Mouse (Mus musculus) stomach, postnatal 0 days (tissue): Measurements from ENCODE around the gene Tmeff2. TPM values are rescaled to one million over a fixed set of nuclear protein-coding genes. Genes with fewer than 3 reads are reported as not detected.

ENCODE experiments used
- ATAC-seq: fragments of 200-750 bp; cut with Nextera tagmentation; 2 replicates; pipeline ENCODE4 v1.8.0; 2017; ENCODE audit not compliant: low FRiP score, low TSS enrichment
- DNase-seq: peaks from one replicate; pipeline ENCODE4 v3.0.0-alpha.2; 2016; ENCODE audit warnings: low spot score
- H3K27ac ChIP-seq: fragments of 300-500 bp; sonication (generic); replicated peaks from 2 replicates; pipeline ENCODE4 v1.5.1; 2014; ENCODE audit warnings: mild to moderate bottlenecking, control low read depth
- H3K27me3 ChIP-seq: fragments of 300-500 bp; sonication (generic); 2 replicates; pipeline ENCODE4 v1.6.1; 2014; ENCODE audit warnings: low read length; ENCODE audit not compliant: control insufficient read depth, insufficient read depth
- H3K36me3 ChIP-seq: fragments of 300-500 bp; sonication (generic); 2 replicates; pipeline ENCODE4 v1.6.1; 2014; ENCODE audit warnings: low read length, mixed read lengths; ENCODE audit not compliant: control insufficient read depth, insufficient read depth
- H3K4me1 ChIP-seq: fragments of 300-500 bp; sonication (generic); replicated peaks from 2 replicates; pipeline ENCODE4 v1.6.1; 2014; ENCODE audit warnings: antibody characterized with exemption; ENCODE audit not compliant: control insufficient read depth, insufficient read depth
- H3K4me2 ChIP-seq: fragments of 300-500 bp; sonication (generic); replicated peaks from 2 replicates; pipeline ENCODE4 v1.6.1; 2014; ENCODE audit warnings: low read depth, mild to moderate bottlenecking, control low read depth, moderate library complexity
- H3K4me3 ChIP-seq: fragments of 300-500 bp; sonication (generic); 2 replicates; pipeline ENCODE4 v1.5.1; 2014; ENCODE audit warnings: low read depth, low read length, control low read depth
- H3K9ac ChIP-seq: fragments of 300-500 bp; sonication (generic); 2 replicates; pipeline ENCODE4 v1.6.1; 2014; ENCODE audit warnings: mild to moderate bottlenecking, low read length, control low read depth, mixed read lengths
- H3K9me3 ChIP-seq: fragments of 300-500 bp; sonication (generic); 2 replicates; pipeline ENCODE4 v1.6.1; 2016; ENCODE audit warnings: low read length; ENCODE audit not compliant: control insufficient read depth
- CTCF ChIP-seq: IDR thresholded peaks from 2 replicates; pipeline ENCODE4 v1.5.1; 2016; ENCODE audit warnings: antibody characterized with exemption, low read depth, mild to moderate bottlenecking, moderate library complexity
- EP300 ChIP-seq: optimal IDR thresholded peaks from 2 replicates; pipeline ENCODE3; 2016; ENCODE audit warnings: antibody characterized with exemption
- WGBS: fragments of 180-500 bp; shearing (Covaris S2); extraction: QIAGEN DNeasy Blood & Tissue Kit; methylation state at CpG from one replicate; pipeline ENCODE4 v1.1.7; 2014; 5-methylcytosine and 5-hydroxymethylcytosine counted together
- polyA plus RNA-seq: library from polyadenylated mRNA; unstranded; fragments of >200 nt; fragmentation: Nextera tagmentation; extraction: Ambion mirVana; gene quantifications from 2 replicates; pipeline ENCODE4 v1.2.1, GENCODE M21; 2015

Tmeff2 gene
- polyA plus RNA-seq, 1 experiment from 2014 or later: 5.0 TPM

- 88% methylated on average over 2 of the region's 2 CpGs for WGBS
- ATAC-seq: no peak
- no peak for TF ChIP-seq CTCF
- no peak for TF ChIP-seq EP300
Measured at GRCm38 (mm10) chr1:51184276-51184675, 283.8 kb downstream of the Tmeff2 start.

DNA sequence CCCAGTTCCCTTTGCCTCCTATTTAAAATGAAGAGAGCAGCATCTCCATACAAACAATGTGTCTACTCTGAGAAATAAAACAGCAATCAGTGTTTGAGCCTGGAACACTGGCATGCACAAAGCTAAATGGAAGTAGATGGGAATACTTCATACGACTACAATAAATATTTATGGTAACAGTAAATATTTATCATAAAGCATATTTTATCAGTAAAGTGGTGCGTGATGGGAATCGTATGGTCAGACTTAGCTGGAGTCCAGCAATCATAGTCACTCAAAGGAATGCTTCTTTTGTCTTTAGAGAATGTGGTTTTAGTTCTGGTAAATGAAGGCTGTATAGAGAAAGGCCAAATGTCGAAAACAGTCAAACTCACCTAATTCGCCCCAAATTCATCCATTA, 288.6 kb downstream of the Tmeff2 start:
- 57% methylated on average over 5 of the region's 5 CpGs for WGBS
- no peaks in the 10 kb centered on the region for H3K4me1 ChIP-seq
- TF ChIP-seq CTCF (no peak), EP300 (no peak)
- H3K4me2 ChIP-seq: no peak overlapping the region
- H3K36me3 ChIP-seq: no peaks in the 10 kb centered on the region
- H3K27me3 ChIP-seq: no peaks in the 10 kb centered on the region
- DNase-seq (no peak), ATAC-seq (no peak)
- no peak overlapping the region for H3K4me3 ChIP-seq
- H3K27ac ChIP-seq: no peak overlapping the region
- no peak overlapping the region for H3K9ac ChIP-seq
- H3K9me3 ChIP-seq: no peaks in the 10 kb centered on the region

More at GRCm38 (mm10) chr1:51184276-51184675, 283.8 kb downstream of the Tmeff2 start:
- H3K9me3 ChIP-seq: no peaks in the 10 kb centered on the region
- no peaks in the 10 kb centered on the region for H3K27me3 ChIP-seq
- H3K4me1 ChIP-seq: no peaks in the 10 kb centered on the region
- no peak for DNase-seq
- H3K9ac ChIP-seq: no peak overlapping the region
- H3K4me2 ChIP-seq: no peak overlapping the region
- H3K4me3 ChIP-seq: no peak overlapping the region
- no peaks in the 10 kb centered on the region for H3K36me3 ChIP-seq
- no peak overlapping the region for H3K27ac ChIP-seq

DNA sequence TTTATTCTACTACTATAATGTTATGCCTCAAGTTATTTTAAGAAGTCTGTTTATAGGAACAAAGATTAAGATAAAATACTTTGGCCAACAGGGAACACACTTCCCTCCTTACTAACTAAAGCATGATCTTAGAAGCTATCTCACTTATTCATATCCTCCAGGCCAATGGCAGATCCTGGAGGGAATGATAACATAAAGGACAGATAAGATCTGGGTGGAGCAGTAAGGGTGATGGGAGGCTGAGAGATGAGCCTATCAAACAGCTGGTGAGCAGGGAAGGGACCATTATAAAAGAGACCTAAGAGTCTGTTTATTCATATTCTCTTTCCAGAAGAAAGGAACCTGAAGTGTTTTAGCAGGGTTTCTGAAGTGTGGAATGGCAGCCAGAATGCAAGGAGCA, 290.8 kb downstream of the Tmeff2 start:
- H3K9me3 ChIP-seq: no peaks in the 10 kb centered on the region
- H3K36me3 ChIP-seq: no peaks in the 10 kb centered on the region
- ATAC-seq (no peak), DNase-seq (no peak)
- H3K9ac ChIP-seq: no peak overlapping the region
- TF ChIP-seq EP300 (no peak), CTCF (no peak)
- H3K4me3 ChIP-seq: no peak overlapping the region
- H3K27me3 ChIP-seq: no peaks in the 10 kb centered on the region
- H3K27ac ChIP-seq: peak overlapping the region; percentile 45; the same call in 1 of the 2 replicates
- H3K4me1 ChIP-seq: no peaks in the 10 kb centered on the region
- no peak overlapping the region for H3K4me2 ChIP-seq

DNA sequence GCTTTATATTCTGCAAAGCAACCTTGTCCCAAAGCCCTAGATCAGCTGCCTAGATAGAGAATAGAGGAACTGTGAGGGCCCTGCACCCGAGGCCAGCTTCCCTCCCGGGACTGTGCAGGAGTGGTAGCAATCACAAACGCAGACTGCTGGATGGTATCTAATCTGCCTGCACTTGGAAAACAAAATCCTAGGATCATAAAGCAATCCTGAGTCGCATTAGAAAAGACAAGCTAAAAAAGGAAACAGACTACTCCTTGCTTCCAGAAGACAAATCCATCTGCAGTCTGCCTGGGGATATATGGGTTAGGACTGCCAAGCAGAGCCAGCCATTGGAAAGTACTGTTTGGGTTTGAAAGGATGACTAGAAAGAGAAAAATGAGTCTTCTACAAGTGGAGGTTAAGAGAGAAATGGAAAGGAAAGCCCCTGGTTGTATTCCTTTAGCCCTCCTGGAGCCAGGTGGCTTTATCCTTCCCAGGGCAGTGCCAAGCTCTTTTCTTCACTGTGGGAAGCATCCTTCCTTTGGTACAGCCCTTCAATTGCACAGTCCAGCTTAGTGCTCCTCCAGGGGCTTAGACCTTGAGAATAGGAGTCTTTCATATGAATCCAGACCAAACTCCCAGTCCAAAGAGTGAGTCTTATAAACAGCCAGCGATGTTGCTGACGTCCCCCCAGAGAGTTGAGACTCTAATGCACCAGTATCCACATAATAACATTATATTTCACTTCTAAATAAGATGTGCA, 291.6 kb downstream of the Tmeff2 start:
- Histone ChIP-seq H3K4me2 (no peak overlapping the region), H3K27ac (0 out of 2 replicates have a peak overlapping the region, but pooled peaks have one; percentile 35), H3K36me3 (no peaks in the 10 kb centered on the region), H3K9ac (no peak overlapping the region), H3K4me1 (no peaks in the 10 kb centered on the region), H3K4me3 (no peak overlapping the region), H3K27me3 (no peaks in the 10 kb centered on the region), H3K9me3 (no peaks in the 10 kb centered on the region)
- no peak for ATAC-seq
- no peak for DNase-seq
- 31% methylated on average over 6 of the region's 6 CpGs for WGBS
- TF ChIP-seq CTCF (no peak), EP300 (no peak)

DNA sequence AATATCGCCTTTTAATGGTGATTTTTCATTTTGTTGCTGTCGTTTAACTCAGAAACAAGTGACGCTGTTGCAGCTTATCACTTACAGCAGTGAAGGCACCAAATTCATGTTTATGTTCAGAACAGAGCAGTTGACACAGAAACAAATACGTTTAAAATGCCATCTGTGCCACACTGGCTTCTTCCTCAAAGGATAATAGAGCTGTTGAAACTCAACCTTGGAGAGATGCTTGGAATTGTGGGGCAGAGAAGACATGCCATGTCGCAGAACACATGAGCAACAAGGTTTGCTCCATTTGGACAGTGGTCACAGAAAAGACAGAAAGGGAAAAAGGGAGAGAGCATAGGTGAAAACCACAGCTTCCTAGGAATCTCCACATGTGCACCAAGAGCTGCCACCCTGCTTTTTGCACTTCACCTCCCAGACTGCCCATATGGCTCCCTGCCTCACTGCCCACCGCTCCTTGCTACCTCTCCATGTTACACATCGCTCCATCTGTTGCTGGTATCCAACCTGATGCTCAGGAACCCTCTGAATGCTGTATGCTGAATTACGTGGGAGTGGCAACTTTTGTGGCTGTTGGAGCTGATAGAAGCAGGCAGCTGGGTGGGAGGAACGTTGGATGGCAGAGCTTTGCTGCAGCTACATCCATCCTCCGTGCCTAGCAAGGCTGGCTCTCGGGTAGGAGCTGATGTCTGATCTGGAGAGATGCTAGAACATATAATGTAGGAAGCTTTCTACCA, 298.8 kb downstream of the Tmeff2 start:
- DNase-seq: no peak
- Histone ChIP-seq H3K4me1 (no peaks in the 10 kb centered on the region), H3K4me2 (no peak overlapping the region), H3K9me3 (no peaks in the 10 kb centered on the region), H3K27me3 (no peaks in the 10 kb centered on the region), H3K9ac (no peak overlapping the region), H3K27ac (no peak overlapping the region), H3K4me3 (no peak overlapping the region), H3K36me3 (no peaks in the 10 kb centered on the region)
- no peak for ATAC-seq
- 85% methylated on average over 11 of the region's 11 CpGs for WGBS
- TF ChIP-seq CTCF (no peak), EP300 (no peak)

DNA sequence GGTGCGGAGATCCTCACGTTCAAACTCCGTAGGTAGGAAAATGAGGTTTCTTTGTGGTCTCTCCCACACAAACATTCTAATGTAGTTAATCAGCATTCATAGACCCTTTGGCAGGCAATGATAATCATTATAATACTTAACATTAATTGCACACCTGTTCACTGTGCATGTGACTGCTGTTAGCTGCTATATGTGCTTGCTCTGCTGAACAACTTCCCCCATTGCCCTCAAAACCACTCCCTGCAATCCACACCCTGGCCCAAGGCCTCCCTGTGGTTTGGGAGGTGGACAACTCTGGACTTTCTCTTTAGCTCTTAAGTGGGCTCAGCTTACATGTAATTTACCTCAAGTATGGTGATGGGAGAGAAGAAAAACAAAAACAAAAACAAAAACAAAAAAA, 299.5 kb downstream of the Tmeff2 start:
- DNase-seq: no peak
- TF ChIP-seq EP300 (no peak), CTCF (no peak)
- no peak overlapping the region for H3K4me3 ChIP-seq
- no peak for ATAC-seq
- H3K4me1 ChIP-seq: no peaks in the 10 kb centered on the region
- no peak overlapping the region for H3K4me2 ChIP-seq
- no peak overlapping the region for H3K27ac ChIP-seq
- no peaks in the 10 kb centered on the region for H3K9me3 ChIP-seq
- no peak overlapping the region for H3K9ac ChIP-seq
- no peaks in the 10 kb centered on the region for H3K36me3 ChIP-seq
- H3K27me3 ChIP-seq: no peaks in the 10 kb centered on the region
- WGBS: 92% methylated on average over 3 of the region's 3 CpGs
